Mouse (Mus musculus) ES-Bruce4 (cell line): ENCODE data around the gene Bach1.

Experiments used
- CTCF ChIP-seq: IDR thresholded peaks from one replicate; pipeline ENCODE4 v1.8.1; 2011; ENCODE audit warnings: low read depth, low read length
- EP300 ChIP-seq: IDR thresholded peaks from 2 replicates; pipeline ENCODE4 v1.6.1; 2011; ENCODE audit warnings: low read depth, low read length; ENCODE audit not compliant: insufficient read depth
- POLR2A ChIP-seq: IDR thresholded peaks from one replicate; pipeline ENCODE4 v1.8.1; 2011; ENCODE audit warnings: low read length; ENCODE audit not compliant: insufficient read depth

DNA sequence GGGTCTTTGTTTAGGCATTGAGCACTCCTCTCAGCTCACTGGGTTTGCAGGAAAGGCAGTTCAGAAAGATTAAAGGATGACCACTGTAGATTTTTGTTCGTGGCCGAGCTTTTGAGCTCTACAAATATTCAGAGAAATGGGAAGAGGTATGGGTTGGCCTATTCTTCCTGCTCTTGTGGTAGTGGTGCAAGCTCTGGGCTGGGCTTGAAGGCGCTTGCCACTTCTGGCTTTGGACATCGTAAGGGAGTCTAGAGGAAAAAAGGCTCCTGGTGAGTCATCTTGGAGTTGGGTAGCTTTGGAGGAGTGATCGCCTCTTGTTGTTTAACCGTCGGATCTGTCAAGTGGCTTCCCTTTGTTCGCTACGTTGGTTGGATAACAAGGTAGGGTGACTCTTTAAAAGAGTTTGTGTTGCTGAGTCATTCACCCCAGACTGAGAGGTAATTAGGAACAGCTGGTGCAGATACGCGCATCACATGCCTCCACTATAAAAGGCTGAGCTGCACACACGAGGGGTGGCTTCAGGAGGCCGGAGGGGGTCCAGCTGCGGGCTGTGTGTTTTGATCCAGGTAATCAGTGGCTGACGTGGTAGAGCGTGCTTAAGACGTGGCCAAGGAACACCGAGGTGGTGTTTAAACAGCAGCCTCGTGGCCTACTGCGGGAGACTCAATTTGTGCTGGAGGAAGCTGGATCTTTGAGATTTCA, 1.1 kb downstream of the Bach1 start:
- no peak for TF ChIP-seq CTCF
- TF ChIP-seq POLR2A, result no peak
- TF ChIP-seq EP300, result peak; percentile 88
